Comparison of ENCODE assay signal across 20 mouse cellular contexts in the genomic region with DNA sequence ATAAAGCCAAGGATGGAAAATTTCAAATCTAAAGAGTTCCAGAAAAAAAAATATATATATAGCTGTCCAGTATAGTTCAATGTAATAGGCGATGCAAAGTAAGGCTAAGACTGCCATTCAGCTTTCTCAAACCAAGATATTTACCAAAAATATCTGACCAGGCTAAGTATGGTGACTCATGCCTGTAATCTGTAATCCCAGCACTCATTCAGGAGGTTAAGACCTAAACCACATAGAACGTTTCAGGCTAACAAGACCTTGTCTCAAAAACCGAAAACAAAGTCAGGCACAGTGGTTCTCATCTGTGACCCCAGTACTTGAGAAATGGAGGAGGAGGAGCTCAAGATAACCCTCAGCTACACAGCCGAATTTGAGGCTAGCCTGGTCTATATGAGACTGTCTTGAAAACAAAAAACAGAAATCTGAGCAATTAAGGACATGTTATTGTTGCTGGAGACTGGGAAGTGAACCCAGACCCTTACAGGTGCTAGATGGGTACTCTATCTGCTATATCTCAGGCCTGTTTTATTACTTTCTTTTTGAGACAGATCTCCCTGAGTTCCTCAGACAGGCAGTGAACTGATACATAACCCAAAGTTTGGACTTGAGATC. TPM values are rescaled to one million over a fixed set of nuclear protein-coding genes. Genes with fewer than 3 reads are reported as not detected.
A peak's percentile ranks its signal among the peaks of the same experiment; 100 is the strongest.
DNase-seq lines count a peak whose midpoint lies in the region; ATAC-seq and TF ChIP-seq lines count a peak whose summit lies in the region.
"Had no signal": no experiment of that assay in that cellular context is flagged by ENCODE, and none has a peak within 500 bp of the region (broad histone marks: within the 10 kb centered on the region; RNA-seq: fewer than 3 reads in every experiment).

No protein-coding gene starts in this region.

- no peaks in the 10 kb centered on the region for H3K27me3 ChIP-seq in CH12.LX (replicated peaks)
- H3K27me3 ChIP-seq in erythroblast, embryonic 14.5 days (ENCODE audit: control insufficient read depth), result no peaks in the 10 kb centered on the region
- H3K27me3 ChIP-seq in liver, postnatal 0 days (ENCODE audit: insufficient read depth, low read length), result no peaks in the 10 kb centered on the region
- no peaks in the 10 kb centered on the region for H3K27me3 ChIP-seq in forebrain, embryonic 13.5 days
- H3K27me3 ChIP-seq: forebrain, embryonic 15.5 days; limb, embryonic 13.5 days; midbrain, embryonic 15.5 days had no signal

- TF ChIP-seq CTCF in CH12.LX (conservative IDR thresholded peaks at IDR 0.05 in 1 of 2, IDR thresholded peaks at IDR 0.05 in 1 of 2; ENCODE audit: low read depth in 2 of 2, low read length in 2 of 2), result no peak
- TF ChIP-seq CTCF in liver, postnatal 0 days (IDR thresholded peaks at IDR 0.05; ENCODE audit: low read depth), result no peak
- TF ChIP-seq CTCF in lung, adult 2 months (IDR thresholded peaks at IDR 0.05; ENCODE audit: insufficient read depth, low read length), result no peak

- H3K4me3 ChIP-seq in CH12.LX (replicated peaks in 1 of 3; ENCODE audit: low read depth in 2 of 3, low read length in 2 of 3, poor library complexity in 1 of 3), result no peak overlapping the region
- H3K4me3 ChIP-seq in erythroblast, embryonic 14.5 days (replicated peaks), result peak overlapping the region; percentile 2
- no peak overlapping the region for H3K4me3 ChIP-seq in liver, postnatal 0 days (ENCODE audit: low read depth, low read length)
- no peak overlapping the region for H3K4me3 ChIP-seq in forebrain, embryonic 13.5 days
- H3K4me3 ChIP-seq in lung, adult 2 months (replicated peaks; ENCODE audit: extremely low read depth, low read depth, low read length), result no peak overlapping the region
- H3K4me3 ChIP-seq: embryonic facial prominence, embryonic 10.5 days; forebrain, embryonic 15.5 days; limb, embryonic 13.5 days; midbrain, embryonic 15.5 days; myocyte had no signal

- H3K9me3 ChIP-seq in CH12.LX (replicated peaks; ENCODE audit: low read length), result peaks cover 2% of the 10 kb centered on the region
- H3K9me3 ChIP-seq in erythroblast, embryonic 14.5 days (ENCODE audit: control insufficient read depth, low read length), result no peaks in the 10 kb centered on the region
- no peaks in the 10 kb centered on the region for H3K9me3 ChIP-seq in liver, postnatal 0 days (ENCODE audit: low read length)
- peaks cover 13% of the 10 kb centered on the region; the same call in 1 of the 2 replicates for H3K9me3 ChIP-seq in forebrain, embryonic 13.5 days (replicated peaks)
- H3K9me3 ChIP-seq: forebrain, embryonic 15.5 days; limb, embryonic 13.5 days; midbrain, embryonic 15.5 days had no signal

- WGBS in liver, postnatal 0 days (ENCODE audit: insufficient replicate concordance), result 50% methylated on average over 4 of the region's 4 CpGs
- whole genome bisulfite sequencing in forebrain, embryonic 13.5 days, result 94% methylated on average over 4 of the region's 4 CpGs
- WGBS in lung, adult 2 months, result 64% methylated on average over 4 of the region's 4 CpGs

- TF ChIP-seq POLR2A in CH12.LX (IDR thresholded peaks at IDR 0.05; ENCODE audit: low read depth, low read length), result no peak
- no peak for TF ChIP-seq POLR2A in lung, adult 2 months (IDR thresholded peaks at IDR 0.05; ENCODE audit: borderline replicate concordance, extremely low read depth, low read depth, low read length)

- no peak for TF ChIP-seq RAD21 in CH12.LX (IDR thresholded peaks at IDR 0.05; ENCODE audit: low read depth, low read length)

- peak overlapping the region; percentile 54 for H3K4me2 ChIP-seq in CH12.LX (ENCODE audit: insufficient read depth, low read depth, poor library complexity, severe bottlenecking)
- 0 out of 2 replicates have a peak overlapping the region, but pooled peaks have one; percentile 3 for H3K4me2 ChIP-seq in liver, postnatal 0 days (ENCODE audit: low read depth, low read length)
- no peak overlapping the region for H3K4me2 ChIP-seq in forebrain, embryonic 13.5 days
- H3K4me2 ChIP-seq: forebrain, embryonic 15.5 days; limb, embryonic 13.5 days; midbrain, embryonic 15.5 days had no signal

- ATAC-seq in liver, postnatal 0 days, result peak; percentile 35
- no peak for ATAC-seq in forebrain, embryonic 13.5 days
- ATAC-seq: forebrain, embryonic 15.5 days; midbrain, embryonic 15.5 days had no signal

- peak; percentile 27 for DNase-seq in kidney, adult 9 months
- DNase-seq in kidney, postnatal 36 days, result no peak
- no peak for DNase-seq in CH12.LX (ENCODE audit: extremely low read depth)
- no peak for DNase-seq in liver, postnatal 0 days
- no peak for DNase-seq in frontal cortex, postnatal 25 days (ENCODE audit: low spot score in 2 of 2)
- DNase-seq in lung, adult 2 months, result no peak
- DNase-seq: adrenal gland, postnatal 25 days; cerebellum, adult 11-12 months; cerebellum, postnatal 25 days; heart, adult 18-20 months; kidney, adult 18-20 months; kidney, postnatal 25 days; thymus, postnatal 4 days had no signal

- peaks cover 12 to 59% of the 10 kb centered on the region in 2 experiments for H3K4me1 ChIP-seq in CH12.LX (ENCODE audit: control insufficient read depth in 1 of 2, insufficient read depth in 2 of 2)
- H3K4me1 ChIP-seq in erythroblast, embryonic 14.5 days (ENCODE audit: control insufficient read depth), result peaks cover 94% of the 10 kb centered on the region
- H3K4me1 ChIP-seq in liver, postnatal 0 days (ENCODE audit: insufficient read depth), result peaks cover 40% of the 10 kb centered on the region
- H3K4me1 ChIP-seq in forebrain, embryonic 13.5 days, result no peaks in the 10 kb centered on the region
- peaks cover 9% of the 10 kb centered on the region for H3K4me1 ChIP-seq in lung, adult 2 months (ENCODE audit: control insufficient read depth, insufficient read depth, low read length)
- H3K4me1 ChIP-seq: embryonic facial prominence, embryonic 10.5 days; forebrain, embryonic 15.5 days; limb, embryonic 13.5 days; midbrain, embryonic 15.5 days had no signal

- peaks cover 3 to 22% of the 10 kb centered on the region in 2 experiments for H3K36me3 ChIP-seq in CH12.LX (replicated peaks in 1 of 2; ENCODE audit: control insufficient read depth in 1 of 2, insufficient read depth in 1 of 2, low read length in 1 of 2)
- peaks cover 57% of the 10 kb centered on the region for H3K36me3 ChIP-seq in erythroblast, embryonic 14.5 days (ENCODE audit: control insufficient read depth)
- 0 out of 2 replicates have a peak, but pooled peaks cover 3% of the 10 kb centered on the region for H3K36me3 ChIP-seq in liver, postnatal 0 days (replicated peaks; ENCODE audit: insufficient read depth, low read length)
- peaks cover 21% of the 10 kb centered on the region for H3K36me3 ChIP-seq in forebrain, embryonic 13.5 days (ENCODE audit: poor library complexity, severe bottlenecking)
- H3K36me3 ChIP-seq: midbrain, embryonic 15.5 days had no signal

- dilution Hi-C loops in CH12.LX (cut with MboI; ENCODE audit: extremely low pct_ligation_motif_present, extremely low pct_unique_long_range_greater_than_20kb, low sequenced_read_pairs), result no loop called here

- peaks cover 82% of the 10 kb centered on the region for H3K79me2 ChIP-seq in CH12.LX (replicated peaks; ENCODE audit: control insufficient read depth, extremely low read depth, insufficient read depth, poor library complexity, severe bottlenecking)

- TF ChIP-seq EP300 in CH12.LX (IDR thresholded peaks at IDR 0.05; ENCODE audit: low read length), result no peak; the same call in 1 of the 2 replicates
- TF ChIP-seq EP300 in liver, postnatal 0 days (IDR thresholded peaks at IDR 0.05; ENCODE audit: low read depth), result peak; percentile 60; the same call in 1 of the 2 replicates

- peak overlapping the region; percentile 70 for H3K27ac ChIP-seq in CH12.LX (ENCODE audit: insufficient read depth, low read depth)
- H3K27ac ChIP-seq in liver, postnatal 0 days (ENCODE audit: low read depth), result peak overlapping the region; percentile 80
- no peak overlapping the region for H3K27ac ChIP-seq in forebrain, embryonic 13.5 days
- H3K27ac ChIP-seq: embryonic facial prominence, embryonic 10.5 days; forebrain, embryonic 15.5 days; limb, embryonic 13.5 days; midbrain, embryonic 15.5 days had no signal

- in situ Hi-C loops in CH12.LX (cut with MboI; ENCODE audit: low pct_ligation_motif_present, low pct_unique_long_range_greater_than_20kb, low sequenced_read_pairs), result no loop called here

- 0 out of 2 replicates have a peak overlapping the region, but pooled peaks have one; percentile 33 for H3K9ac ChIP-seq in CH12.LX (ENCODE audit: insufficient read depth, low read depth)
- H3K9ac ChIP-seq in liver, postnatal 0 days (replicated peaks), result 0 out of 2 replicates have a peak overlapping the region, but pooled peaks have one; percentile 3
- H3K9ac ChIP-seq in forebrain, embryonic 13.5 days, result no peak overlapping the region
- H3K9ac ChIP-seq: forebrain, embryonic 15.5 days; limb, embryonic 13.5 days; midbrain, embryonic 15.5 days had no signal

TF ChIP-seq in CH12.LX, 34 proteins besides CTCF, POLR2A, EP300 and RAD21:
- TF ChIP-seq TCF12 (IDR thresholded peaks at IDR 0.05; ENCODE audit: low read depth, low read length) (no peak), TBP (conservative IDR thresholded peaks at IDR 0.05; ENCODE audit: low read depth, low read length) (0 out of 2 replicates have a peak, but pooled peaks have one; percentile 11), BHLHE40 (IDR thresholded peaks at IDR 0.05; ENCODE audit: low read depth, low read length) (0 out of 2 replicates have a peak, but pooled peaks have one; percentile 28), ZNF384 (IDR thresholded peaks at IDR 0.05; ENCODE audit: low read depth, low read length) (0 out of 2 replicates have a peak, but pooled peaks have one; percentile 19)

RNA-seq across cellular contexts. Expression of gene Rab10, which starts 25.8 kb away (rescaled TPM):
- 60.1 and 68.2 TPM in 2 replicates for total RNA-seq in CH12.LX (2012; rRNA removed)
- 91.8 and 109 TPM in 2 replicates for total RNA-seq in CH12.LX (2014; rRNA removed)
- polyA plus RNA-seq in CH12.LX (2012; ENCODE audit: insufficient read length, low read depth), result 108 and 111 TPM in 2 replicates
- polyA plus RNA-seq in erythroblast, embryonic 14.5 days (2012), result 7.9 and 8.6 TPM in 2 replicates
- 31.6 and 34.6 TPM in 2 replicates for polyA plus RNA-seq in liver, postnatal 0 days (2015; fragmentation: Nextera tagmentation; extraction: Ambion mirVana)
- 103 and 106 TPM in 2 replicates for polyA plus RNA-seq in forebrain, embryonic 13.5 days (2015; fragmentation: Nextera tagmentation; extraction: Ambion mirVana)
- polyA plus RNA-seq in lung, adult 2 months (2012; rRNA removed), result 33.1 and 40.7 TPM in 2 replicates
